In the genomic region with DNA sequence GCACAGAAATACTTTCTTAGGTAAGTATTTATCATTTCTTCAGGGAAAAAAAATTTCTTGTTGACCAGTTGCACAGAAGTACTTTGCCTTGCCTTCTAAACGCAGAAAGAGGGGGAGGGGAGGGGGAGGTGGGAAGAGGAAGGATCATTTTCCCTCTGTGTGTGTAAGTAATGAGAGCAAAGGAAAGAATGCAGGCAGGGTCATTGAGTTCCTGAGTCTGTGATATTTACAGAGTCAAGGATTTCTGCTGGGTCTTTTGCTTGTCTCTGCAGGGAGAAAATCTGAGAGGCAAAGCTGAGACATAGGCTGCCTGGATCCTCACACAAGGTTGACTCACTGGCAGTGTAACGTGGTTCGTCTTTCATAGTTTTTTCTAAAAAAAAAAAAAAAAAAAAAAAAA, we compare ENCODE assay signal across 25 mouse cellular contexts.
A peak's percentile ranks its signal among the peaks of the same experiment; 100 is the strongest.
DNase-seq lines count a peak whose midpoint lies in the region; ATAC-seq and TF ChIP-seq lines count a peak whose summit lies in the region.
"Had no signal": no experiment of that assay in that cellular context is flagged by ENCODE, and none has a peak within 500 bp of the region (broad histone marks: within the 10 kb centered on the region; RNA-seq: fewer than 3 reads in every experiment).

No protein-coding gene starts in this region.

- H3K27ac ChIP-seq in heart, embryonic 12.5 days (ENCODE audit: poor library complexity, severe bottlenecking) = no peak overlapping the region
- H3K27ac ChIP-seq in kidney, embryonic 16.5 days (ENCODE audit: low read length) = 0 out of 2 replicates have a peak overlapping the region, but pooled peaks have one; percentile 12
- H3K27ac ChIP-seq in embryonic facial prominence, embryonic 11.5 days (replicated peaks; ENCODE audit: low read depth, low read length) = no peak overlapping the region
- H3K27ac ChIP-seq: embryonic facial prominence, embryonic 15.5 days; gastrocnemius, adult 2 months; heart, embryonic 15.5 days; hindbrain, embryonic 14.5 days; layer of hippocampus, adult 2 months; limb, embryonic 10.5 days; liver, embryonic 15.5 days had no signal

- 27% methylated on average over 3 of the region's 3 CpGs for WGBS in heart, embryonic 12.5 days
- 16% methylated on average over 3 of the region's 3 CpGs for WGBS in kidney, embryonic 16.5 days
- WGBS in embryonic facial prominence, embryonic 11.5 days = 11% methylated on average over 3 of the region's 3 CpGs

- H3K27me3 ChIP-seq in heart, embryonic 12.5 days (replicated peaks) = no peaks in the 10 kb centered on the region
- H3K27me3 ChIP-seq in kidney, embryonic 16.5 days (ENCODE audit: insufficient read depth, low read length) = no peaks in the 10 kb centered on the region
- no peaks in the 10 kb centered on the region for H3K27me3 ChIP-seq in embryonic facial prominence, embryonic 11.5 days (ENCODE audit: control insufficient read depth, insufficient read depth, low read length)
- H3K27me3 ChIP-seq: embryonic facial prominence, embryonic 15.5 days; heart, embryonic 15.5 days; liver, embryonic 15.5 days; Patski had no signal

- peaks cover 12% of the 10 kb centered on the region for H3K4me1 ChIP-seq in heart, embryonic 12.5 days (replicated peaks)
- H3K4me1 ChIP-seq in kidney, embryonic 16.5 days (ENCODE audit: insufficient read depth, low read length) = peaks cover 6% of the 10 kb centered on the region
- no peaks in the 10 kb centered on the region for H3K4me1 ChIP-seq in embryonic facial prominence, embryonic 11.5 days (ENCODE audit: control insufficient read depth, insufficient read depth, low read length)
- H3K4me1 ChIP-seq: embryonic facial prominence, embryonic 15.5 days; liver, embryonic 15.5 days had no signal

- no peak for TF ChIP-seq CTCF in brain, embryonic 14.5 days (IDR thresholded peaks at IDR 0.05; ENCODE audit: borderline replicate concordance, extremely low read depth, insufficient read depth, insufficient read length)

- peaks cover 3% of the 10 kb centered on the region; the same call in 1 of the 2 replicates for H3K9me3 ChIP-seq in heart, embryonic 12.5 days (replicated peaks)
- peaks cover 7% of the 10 kb centered on the region; the same call in 1 of the 2 replicates for H3K9me3 ChIP-seq in kidney, embryonic 16.5 days (ENCODE audit: low read length)
- no peaks in the 10 kb centered on the region for H3K9me3 ChIP-seq in embryonic facial prominence, embryonic 11.5 days (replicated peaks; ENCODE audit: control insufficient read depth, low read length)
- H3K9me3 ChIP-seq: embryonic facial prominence, embryonic 15.5 days; heart, embryonic 15.5 days; limb, embryonic 10.5 days; liver, embryonic 15.5 days had no signal

- ATAC-seq in heart, embryonic 12.5 days (ENCODE audit: insufficient number of reproducible peaks, low FRiP score) = peak; percentile 29; the same call in 1 of the 2 replicates
- ATAC-seq in kidney, embryonic 16.5 days (ENCODE audit: low FRiP score, low TSS enrichment) = peak; percentile 51
- ATAC-seq in embryonic facial prominence, embryonic 11.5 days (replicated peaks; ENCODE audit: insufficient number of reproducible peaks, low FRiP score, low TSS enrichment, low read depth) = no peak
- ATAC-seq: forebrain, embryonic 14.5 days; inflammation-experienced regulatory T-cells, adult 6 months; Patski had no signal

- no peak for DNase-seq in heart, adult 18-20 months
- DNase-seq in kidney, postnatal 14 days = no peak
- peak; percentile 29 for DNase-seq in brain, embryonic 14.5 days (ENCODE audit: low read depth)
- peak; percentile 69 for DNase-seq in embryonic facial prominence, embryonic 11.5 days (ENCODE audit: low spot score)
- no peak for DNase-seq in spleen, postnatal 14 days (ENCODE audit: low spot score in 2 of 2)
- DNase-seq: adrenal gland, adult 2 months; cerebellum, adult 8-10 months; cerebellum, postnatal 36 days; gastrocnemius, adult 2 months; heart, postnatal 4 days; kidney, postnatal 10 days; liver; lung, postnatal 10 days had no signal

- H3K4me2 ChIP-seq in heart, embryonic 12.5 days = no peak overlapping the region
- no peak overlapping the region for H3K4me2 ChIP-seq in kidney, embryonic 16.5 days (replicated peaks; ENCODE audit: low read depth, low read length)
- H3K4me2 ChIP-seq in embryonic facial prominence, embryonic 11.5 days (ENCODE audit: low read depth, low read length) = no peak overlapping the region
- H3K4me2 ChIP-seq: embryonic facial prominence, embryonic 15.5 days; heart, embryonic 15.5 days; hindbrain, embryonic 14.5 days; liver, embryonic 15.5 days; midbrain, embryonic 11.5 days had no signal

- H3K4me3 ChIP-seq in heart, embryonic 12.5 days = no peak overlapping the region
- H3K4me3 ChIP-seq in kidney, embryonic 16.5 days (ENCODE audit: low read length) = no peak overlapping the region
- H3K4me3 ChIP-seq in embryonic facial prominence, embryonic 11.5 days (ENCODE audit: low read depth, low read length) = no peak overlapping the region
- H3K4me3 ChIP-seq: embryonic facial prominence, embryonic 15.5 days; gastrocnemius, adult 2 months; heart, embryonic 15.5 days; layer of hippocampus, adult 2 months; limb, embryonic 10.5 days; liver, embryonic 15.5 days had no signal

- no peak overlapping the region for H3K9ac ChIP-seq in heart, embryonic 12.5 days
- H3K9ac ChIP-seq in kidney, embryonic 16.5 days (replicated peaks; ENCODE audit: low read length) = no peak overlapping the region
- no peak overlapping the region for H3K9ac ChIP-seq in embryonic facial prominence, embryonic 11.5 days (replicated peaks; ENCODE audit: low read length)
- H3K9ac ChIP-seq: embryonic facial prominence, embryonic 15.5 days; heart, embryonic 15.5 days; hindbrain, embryonic 14.5 days; liver, embryonic 15.5 days had no signal

- H3K36me3 ChIP-seq in heart, embryonic 12.5 days = no peaks in the 10 kb centered on the region
- H3K36me3 ChIP-seq in kidney, embryonic 16.5 days (ENCODE audit: insufficient read depth, low read length) = no peaks in the 10 kb centered on the region
- no peaks in the 10 kb centered on the region for H3K36me3 ChIP-seq in embryonic facial prominence, embryonic 11.5 days (replicated peaks; ENCODE audit: control insufficient read depth, insufficient read depth, low read depth, low read length)
- H3K36me3 ChIP-seq: embryonic facial prominence, embryonic 15.5 days; heart, embryonic 15.5 days; limb, embryonic 10.5 days; liver, embryonic 15.5 days had no signal

- TF ChIP-seq POLR2A in brain, embryonic 14.5 days (IDR thresholded peaks at IDR 0.05; ENCODE audit: borderline replicate concordance, extremely low read depth, insufficient read depth, insufficient read length, poor library complexity, severe bottlenecking) = no peak

Comparison
In these comparisons a context has a peak if more than half of its experiments do, and no peak if none do; other contexts are left out.
1. DNase-seq: peak in brain, embryonic 14.5 days (single experiment) and embryonic facial prominence, embryonic 11.5 days (single experiment); none in heart, adult 18-20 months (0 of 2), kidney, postnatal 14 days (single experiment) and spleen, postnatal 14 days (0 of 2).